Mouse (Mus musculus): ENCODE data around the gene Slc25a33. TPM values are rescaled to one million over a fixed set of nuclear protein-coding genes. Genes with fewer than 3 reads are reported as not detected.

Slc25a33 gene
- polyA plus RNA-seq, 1 experiment from 2014 or later = 8.4 TPM

- Histone ChIP-seq H3K4me1 (replicated peaks; ENCODE audit: control insufficient read depth, insufficient read depth, low read length) (peaks cover 3% of the 10 kb centered on the region; the same call in 1 of the 2 replicates), H3K9me3 (ENCODE audit: control insufficient read depth) (no peaks in the 10 kb centered on the region), H3K27ac (ENCODE audit: low read depth, low read length) (no peak overlapping the region), H3K27me3 (replicated peaks; ENCODE audit: control insufficient read depth, insufficient read depth, low read length) (no peaks in the 10 kb centered on the region), H3K4me3 (ENCODE audit: low read depth, low read length) (no peak overlapping the region), H3K9ac (ENCODE audit: low read depth, low read length) (no peak overlapping the region), H3K4me2 (replicated peaks; ENCODE audit: low read depth) (no peak overlapping the region), H3K36me3 (ENCODE audit: control insufficient read depth, insufficient read depth) (peaks cover 64% of the 10 kb centered on the region)
- TF ChIP-seq CTCF (IDR thresholded peaks at IDR 0.05; ENCODE audit: low read depth) = no peak
- 79% methylated on average over 8 of the region's 8 CpGs for WGBS
- no peak for ATAC-seq
These were observed 45.3 kb downstream of the Slc25a33 start for GRCm38 (mm10) chr4:149728810-149729209.

GRCm38 (mm10) chr4:149727636-149728035 is 46.4 kb downstream of the Slc25a33 start:
- no peak overlapping the region for H3K4me3 ChIP-seq (ENCODE audit: low read depth, low read length)
- no peak overlapping the region for H3K9ac ChIP-seq (ENCODE audit: low read depth, low read length)
- no peak overlapping the region for H3K27ac ChIP-seq (ENCODE audit: low read depth, low read length)
- no peaks in the 10 kb centered on the region for H3K9me3 ChIP-seq (ENCODE audit: control insufficient read depth)
- no peak for TF ChIP-seq CTCF (IDR thresholded peaks at IDR 0.05; ENCODE audit: low read depth)
- H3K4me2 ChIP-seq (replicated peaks; ENCODE audit: low read depth) = no peak overlapping the region
- peaks cover 69% of the 10 kb centered on the region for H3K36me3 ChIP-seq (ENCODE audit: control insufficient read depth, insufficient read depth)
- peaks cover 3% of the 10 kb centered on the region; the same call in 1 of the 2 replicates for H3K4me1 ChIP-seq (replicated peaks; ENCODE audit: control insufficient read depth, insufficient read depth, low read length)
- 92% methylated on average over 5 of the region's 5 CpGs for WGBS
- no peaks in the 10 kb centered on the region for H3K27me3 ChIP-seq (replicated peaks; ENCODE audit: control insufficient read depth, insufficient read depth, low read length)
- no peak for ATAC-seq

- peak; percentile 87 for TF ChIP-seq CTCF (IDR thresholded peaks at IDR 0.05; ENCODE audit: low read depth)
These were observed 48.3 kb downstream of the Slc25a33 start for GRCm38 (mm10) chr4:149725661-149726350.

GRCm38 (mm10) chr4:149724916-149725470 is 49.1 kb downstream of the Slc25a33 start:
- H3K4me1 ChIP-seq (replicated peaks; ENCODE audit: control insufficient read depth, insufficient read depth, low read length) = no peaks in the 10 kb centered on the region
- no peak overlapping the region; the same call in 1 of the 2 replicates for H3K27ac ChIP-seq (ENCODE audit: low read depth, low read length)
- 93% methylated on average over 17 of the region's 17 CpGs for WGBS
- H3K4me2 ChIP-seq (replicated peaks; ENCODE audit: low read depth) = no peak overlapping the region
- no peak for ATAC-seq
- H3K9me3 ChIP-seq (ENCODE audit: control insufficient read depth) = no peaks in the 10 kb centered on the region
- TF ChIP-seq CTCF (IDR thresholded peaks at IDR 0.05; ENCODE audit: low read depth) = no peak
- no peak overlapping the region for H3K9ac ChIP-seq (ENCODE audit: low read depth, low read length)
- H3K27me3 ChIP-seq (replicated peaks; ENCODE audit: control insufficient read depth, insufficient read depth, low read length) = no peaks in the 10 kb centered on the region
- peaks cover 75% of the 10 kb centered on the region for H3K36me3 ChIP-seq (ENCODE audit: control insufficient read depth, insufficient read depth)
- no peak overlapping the region for H3K4me3 ChIP-seq (ENCODE audit: low read depth, low read length)

More at GRCm38 (mm10) chr4:149725661-149726350, 48.3 kb downstream of the Slc25a33 start:
- Histone ChIP-seq H3K9me3 (ENCODE audit: control insufficient read depth) (no peaks in the 10 kb centered on the region), H3K27ac (ENCODE audit: low read depth, low read length) (no peak overlapping the region), H3K4me3 (ENCODE audit: low read depth, low read length) (no peak overlapping the region), H3K36me3 (ENCODE audit: control insufficient read depth, insufficient read depth) (peaks cover 75% of the 10 kb centered on the region), H3K4me1 (replicated peaks; ENCODE audit: control insufficient read depth, insufficient read depth, low read length) (0 out of 2 replicates have a peak, but pooled peaks cover 3% of the 10 kb centered on the region), H3K9ac (ENCODE audit: low read depth, low read length) (no peak overlapping the region), H3K27me3 (replicated peaks; ENCODE audit: control insufficient read depth, insufficient read depth, low read length) (no peaks in the 10 kb centered on the region), H3K4me2 (replicated peaks; ENCODE audit: low read depth) (no peak overlapping the region)
- ATAC-seq = peak; percentile 26; the same call in 1 of the 2 replicates
- WGBS = 54% methylated on average over 15 of the region's 15 CpGs

GRCm38 (mm10) chr4:149723855-149724731 is 50.0 kb downstream of the Slc25a33 start:
- Histone ChIP-seq H3K4me3 (ENCODE audit: low read depth, low read length) (no peak overlapping the region), H3K9me3 (ENCODE audit: control insufficient read depth) (no peaks in the 10 kb centered on the region), H3K9ac (ENCODE audit: low read depth, low read length) (no peak overlapping the region), H3K27me3 (replicated peaks; ENCODE audit: control insufficient read depth, insufficient read depth, low read length) (no peaks in the 10 kb centered on the region), H3K27ac (ENCODE audit: low read depth, low read length) (no peak overlapping the region), H3K4me2 (replicated peaks; ENCODE audit: low read depth) (no peak overlapping the region), H3K36me3 (ENCODE audit: control insufficient read depth, insufficient read depth) (peaks cover 70% of the 10 kb centered on the region), H3K4me1 (replicated peaks; ENCODE audit: control insufficient read depth, insufficient read depth, low read length) (no peaks in the 10 kb centered on the region)
- peak; percentile 86 for TF ChIP-seq CTCF (IDR thresholded peaks at IDR 0.05; ENCODE audit: low read depth)
- WGBS = 73% methylated on average over 17 of the region's 17 CpGs
- ATAC-seq = peak; percentile 66; the same call in 1 of the 2 replicates

GRCm38 (mm10) chr4:149723021-149723390 is 51.1 kb downstream of the Slc25a33 start:
- H3K9ac ChIP-seq (ENCODE audit: low read depth, low read length) = no peak overlapping the region
- H3K4me1 ChIP-seq (replicated peaks; ENCODE audit: control insufficient read depth, insufficient read depth, low read length) = no peaks in the 10 kb centered on the region
- H3K4me3 ChIP-seq (ENCODE audit: low read depth, low read length) = no peak overlapping the region
- no peak for ATAC-seq
- 92% methylated on average over 12 of the region's 12 CpGs for WGBS
- H3K36me3 ChIP-seq (ENCODE audit: control insufficient read depth, insufficient read depth) = peaks cover 71% of the 10 kb centered on the region
- no peak overlapping the region for H3K4me2 ChIP-seq (replicated peaks; ENCODE audit: low read depth)
- no peaks in the 10 kb centered on the region for H3K9me3 ChIP-seq (ENCODE audit: control insufficient read depth)
- no peak for TF ChIP-seq CTCF (IDR thresholded peaks at IDR 0.05; ENCODE audit: low read depth)
- no peaks in the 10 kb centered on the region for H3K27me3 ChIP-seq (replicated peaks; ENCODE audit: control insufficient read depth, insufficient read depth, low read length)
- H3K27ac ChIP-seq (ENCODE audit: low read depth, low read length) = no peak overlapping the region
